Mouse (Mus musculus): ENCODE measurements at regions not wholly inside any gene's neighbourhood (a gene's known extent, or its start where the extent isn't known, plus 50 kb on each side); places are given as distances from the start of the nearest gene placed in this dataset.

DNA sequence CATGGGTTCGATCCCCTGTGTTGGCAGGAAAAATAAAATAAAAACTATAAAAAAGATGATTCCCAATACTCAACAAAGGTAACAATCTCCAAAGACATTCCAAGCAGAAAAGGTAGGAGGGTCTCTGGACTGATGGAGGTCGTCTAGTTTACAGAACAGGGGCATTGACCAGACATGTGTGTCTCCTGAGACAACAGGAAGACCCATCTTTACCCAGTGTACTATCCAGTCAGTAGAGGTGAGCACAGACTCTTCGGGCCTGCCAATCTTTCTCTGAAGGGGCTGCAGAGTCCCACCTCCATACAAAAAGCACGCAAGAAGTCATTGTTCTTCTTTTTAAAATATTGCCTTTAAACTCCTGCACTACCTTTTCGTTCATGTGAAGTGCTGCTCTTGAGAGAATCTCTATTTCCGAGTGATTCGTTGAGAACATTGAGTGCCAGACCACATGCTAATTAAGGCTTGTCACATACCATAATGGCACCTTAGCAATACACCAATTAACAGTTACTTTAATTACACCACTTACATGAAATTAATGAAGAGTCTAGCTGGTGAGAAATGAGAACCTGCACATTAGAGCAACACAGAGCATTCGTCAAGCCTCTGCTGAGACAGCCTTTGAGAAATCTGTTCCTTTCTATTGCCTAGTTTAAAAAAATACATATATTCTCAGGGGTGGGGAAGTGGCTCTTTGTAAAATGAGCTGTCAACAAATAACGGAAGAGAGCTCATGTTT, 69.5 kb upstream of the Mycn start:
- Histone ChIP-seq H3K27ac (replicated peaks) (no peak overlapping the region), H3K9ac (no peak overlapping the region), H3K36me3 (no peaks in the 10 kb centered on the region), H3K4me1 (replicated peaks) (no peaks in the 10 kb centered on the region), H3K4me2 (no peak overlapping the region), H3K4me3 (no peak overlapping the region), H3K9me3 (no peaks in the 10 kb centered on the region), H3K27me3 (no peaks in the 10 kb centered on the region)
- no peak; the same call in 1 of the 2 replicates for ATAC-seq (ENCODE audit: low FRiP score, low read depth)
- WGBS: 69% methylated on average over 9 of the region's 9 CpGs

DNA sequence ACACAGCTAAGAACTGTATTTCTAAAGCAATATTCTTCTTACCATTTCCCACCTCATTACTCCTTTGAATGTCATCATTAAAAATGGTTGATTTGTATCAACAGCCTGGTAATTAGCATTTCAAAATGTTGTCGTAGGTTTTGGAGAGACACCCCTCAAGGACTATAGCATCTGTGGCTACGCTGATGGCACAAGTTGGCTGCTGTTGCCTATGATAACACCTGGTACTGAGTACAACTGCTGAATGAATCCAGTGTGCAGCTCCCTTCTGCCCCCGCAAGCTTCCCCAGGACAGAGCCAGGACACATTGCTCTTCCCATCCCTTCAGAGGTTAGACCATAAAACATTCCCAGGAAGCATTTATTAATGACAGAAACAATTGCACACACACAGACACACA, 68.7 kb upstream of the Mycn start:
- no peak overlapping the region for H3K27ac ChIP-seq (replicated peaks)
- 73% methylated on average over 3 of the region's 3 CpGs for WGBS
- H3K4me1 ChIP-seq (replicated peaks): no peaks in the 10 kb centered on the region
- no peak for ATAC-seq (ENCODE audit: low FRiP score, low read depth)
- H3K9me3 ChIP-seq: no peaks in the 10 kb centered on the region
- H3K27me3 ChIP-seq: no peaks in the 10 kb centered on the region
- no peak overlapping the region for H3K9ac ChIP-seq
- H3K36me3 ChIP-seq: no peaks in the 10 kb centered on the region
- no peak overlapping the region for H3K4me2 ChIP-seq
- no peak overlapping the region for H3K4me3 ChIP-seq

DNA sequence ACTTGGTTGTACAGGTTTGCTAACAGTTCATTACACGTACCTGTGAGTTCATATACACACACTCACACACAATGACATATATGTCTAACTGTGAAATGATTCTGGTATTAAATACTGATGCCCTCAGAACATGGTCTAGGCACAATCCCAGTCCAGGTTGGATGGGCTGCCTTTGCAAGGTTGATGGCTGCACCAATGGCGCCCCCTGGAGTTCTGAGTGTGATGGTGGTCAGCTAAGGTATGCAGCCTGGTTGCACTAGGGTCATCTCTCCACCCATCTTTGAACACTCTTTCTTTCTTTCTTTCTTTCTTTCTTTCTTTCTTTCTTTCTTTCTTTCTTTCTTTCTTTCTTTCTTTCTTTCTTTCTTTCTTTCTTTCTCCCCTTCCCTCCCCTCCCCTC, 67.8 kb upstream of the Mycn start:
- Histone ChIP-seq H3K9me3 (no peaks in the 10 kb centered on the region), H3K4me1 (replicated peaks) (no peaks in the 10 kb centered on the region), H3K36me3 (no peaks in the 10 kb centered on the region), H3K9ac (no peak overlapping the region), H3K4me2 (no peak overlapping the region), H3K27me3 (no peaks in the 10 kb centered on the region), H3K4me3 (no peak overlapping the region), H3K27ac (replicated peaks) (no peak overlapping the region)
- ATAC-seq (ENCODE audit: low FRiP score, low read depth): no peak
- 50% methylated on average over 2 of the region's 2 CpGs for WGBS

DNA sequence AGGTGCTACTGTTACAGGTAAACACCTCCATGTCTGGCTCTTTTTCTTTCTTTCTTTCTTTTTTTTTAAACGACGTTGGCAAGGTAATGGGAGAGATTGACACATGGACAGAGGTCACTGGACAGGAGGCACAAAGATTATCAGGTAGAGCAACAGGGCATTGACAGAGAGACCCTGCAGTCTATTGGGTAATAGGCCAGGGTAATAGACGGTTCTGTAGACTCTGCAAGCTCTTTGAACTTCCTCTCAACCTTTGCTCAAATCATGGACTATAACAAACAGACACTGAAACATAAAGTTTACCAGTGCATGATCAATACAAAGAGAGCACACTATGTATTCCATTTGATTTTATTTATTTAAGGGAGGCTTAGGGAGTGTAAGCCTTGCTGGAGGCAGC, 61.0 kb upstream of the Mycn start:
- H3K4me1 ChIP-seq (replicated peaks): no peaks in the 10 kb centered on the region
- no peak overlapping the region for H3K27ac ChIP-seq (replicated peaks)
- no peak for ATAC-seq (ENCODE audit: low FRiP score, low read depth)
- no peak overlapping the region for H3K9ac ChIP-seq
- H3K4me2 ChIP-seq: no peak overlapping the region
- 89% methylated on average over 3 of the region's 3 CpGs for WGBS
- H3K27me3 ChIP-seq: no peaks in the 10 kb centered on the region
- H3K36me3 ChIP-seq: no peaks in the 10 kb centered on the region
- H3K9me3 ChIP-seq: no peaks in the 10 kb centered on the region
- no peak overlapping the region for H3K4me3 ChIP-seq

DNA sequence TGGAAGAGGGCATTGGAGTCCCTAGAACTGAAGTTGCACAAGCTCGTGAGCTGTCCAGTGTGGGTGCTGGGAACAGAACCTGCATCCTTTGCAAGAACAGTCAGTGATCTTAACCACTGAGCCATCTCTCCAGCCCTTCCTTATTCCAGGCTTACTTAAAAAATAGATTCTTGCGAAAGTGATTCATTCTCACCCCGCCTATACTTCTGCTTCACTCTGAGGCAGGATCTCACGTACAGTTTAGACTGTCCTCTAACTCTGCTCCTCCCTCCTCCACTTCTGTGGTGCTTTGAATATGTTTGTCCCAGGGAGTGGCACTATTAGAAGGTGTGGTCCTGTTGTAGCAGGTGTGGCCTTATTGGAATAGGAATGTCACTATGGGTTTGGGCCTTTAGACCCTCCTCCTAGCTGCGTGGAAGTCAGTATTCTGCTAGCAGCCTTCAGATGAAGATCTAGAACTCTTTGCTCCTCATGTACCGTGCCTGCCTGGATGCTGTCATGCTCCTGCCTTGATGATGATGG, 60.4 kb upstream of the Mycn start:
- Histone ChIP-seq H3K9me3 (no peaks in the 10 kb centered on the region), H3K4me2 (no peak overlapping the region), H3K9ac (no peak overlapping the region), H3K4me1 (replicated peaks) (no peaks in the 10 kb centered on the region), H3K27me3 (no peaks in the 10 kb centered on the region), H3K4me3 (no peak overlapping the region), H3K27ac (replicated peaks) (no peak overlapping the region), H3K36me3 (no peaks in the 10 kb centered on the region)
- 93% methylated on average over 6 of the region's 6 CpGs for WGBS
- ATAC-seq (ENCODE audit: low FRiP score, low read depth): no peak

DNA sequence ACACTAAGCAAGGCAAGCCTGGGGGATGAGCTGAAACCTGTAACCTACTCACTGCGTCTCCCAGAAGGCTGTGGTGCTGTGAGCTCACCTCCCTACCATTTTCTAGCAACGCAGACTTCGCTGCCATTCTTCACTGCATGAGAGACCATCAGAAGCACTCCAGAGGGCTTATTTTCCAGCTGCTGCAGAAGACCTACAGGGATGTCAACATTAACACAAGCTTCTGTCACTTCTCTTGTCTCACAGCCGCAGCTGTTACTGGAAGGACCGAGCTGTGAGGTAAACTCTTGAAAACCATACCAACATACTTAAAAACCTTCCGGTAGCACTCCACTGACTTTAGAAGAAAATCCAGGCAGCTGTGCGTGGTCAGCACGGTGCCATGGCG, 54.3 kb upstream of the Mycn start:
- Histone ChIP-seq H3K4me1 (replicated peaks) (0 out of 2 replicates have a peak, but pooled peaks cover 5% of the 10 kb centered on the region), H3K9ac (no peak overlapping the region), H3K9me3 (no peaks in the 10 kb centered on the region), H3K27ac (replicated peaks) (no peak overlapping the region), H3K36me3 (no peaks in the 10 kb centered on the region), H3K27me3 (no peaks in the 10 kb centered on the region), H3K4me2 (no peak overlapping the region), H3K4me3 (no peak overlapping the region)
- ATAC-seq (ENCODE audit: low FRiP score, low read depth): no peak
- 92% methylated on average over 9 of the region's 9 CpGs for WGBS

DNA sequence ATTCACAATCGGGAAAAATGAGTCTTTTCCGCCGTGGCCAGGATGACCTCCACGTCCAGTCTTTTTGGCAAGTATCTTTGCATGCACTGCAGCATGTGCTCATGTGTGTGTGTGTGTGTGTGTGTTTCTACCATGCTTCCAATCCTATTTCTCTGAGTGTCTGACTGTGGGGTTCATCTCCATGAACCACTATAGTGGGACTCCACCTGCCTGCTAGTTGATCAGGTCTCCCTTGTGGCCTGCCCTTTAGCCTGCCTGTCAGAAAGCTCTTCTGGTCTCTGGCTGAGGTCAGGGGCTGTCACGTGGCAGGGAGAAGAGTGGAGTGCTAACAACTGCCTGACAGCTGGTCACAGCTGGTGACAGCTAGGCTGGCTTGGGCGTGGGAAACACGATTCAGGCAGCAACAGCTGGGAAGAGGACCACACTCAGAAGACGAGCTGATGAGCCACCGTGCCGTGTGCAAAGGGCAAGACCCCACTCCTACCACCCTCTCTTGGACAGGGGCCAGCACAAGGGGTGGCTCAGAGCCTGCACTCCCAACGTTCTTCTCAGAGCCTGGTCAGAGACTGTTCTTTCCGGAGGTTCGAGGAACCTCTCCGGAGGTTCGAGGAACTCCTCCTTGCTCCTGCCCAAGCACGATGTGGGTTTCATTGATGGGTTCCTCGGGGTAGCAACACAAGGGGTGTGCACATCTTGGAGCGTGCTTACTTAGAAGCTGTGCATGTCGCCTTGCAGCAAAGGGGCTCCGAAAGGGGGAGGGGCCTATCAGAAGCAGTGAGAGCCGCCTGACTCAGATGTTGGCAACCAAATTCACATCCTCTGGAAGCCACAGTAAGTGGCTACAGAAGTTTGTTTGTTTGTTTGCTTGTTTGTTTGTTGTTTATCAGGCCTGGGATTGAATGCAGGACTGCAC, 53.6 kb upstream of the Mycn start:
- H3K4me3 ChIP-seq: no peak overlapping the region
- WGBS: 52% methylated on average over 21 of the region's 21 CpGs
- H3K4me2 ChIP-seq: no peak overlapping the region
- no peaks in the 10 kb centered on the region for H3K9me3 ChIP-seq
- H3K27me3 ChIP-seq: no peaks in the 10 kb centered on the region
- H3K36me3 ChIP-seq: no peaks in the 10 kb centered on the region
- no peak overlapping the region for H3K27ac ChIP-seq (replicated peaks)
- H3K9ac ChIP-seq: no peak overlapping the region
- 0 out of 2 replicates have a peak, but pooled peaks cover 5% of the 10 kb centered on the region for H3K4me1 ChIP-seq (replicated peaks)
- ATAC-seq (ENCODE audit: low FRiP score, low read depth): 0 out of 2 replicates have a peak, but pooled peaks have one; percentile 38

DNA sequence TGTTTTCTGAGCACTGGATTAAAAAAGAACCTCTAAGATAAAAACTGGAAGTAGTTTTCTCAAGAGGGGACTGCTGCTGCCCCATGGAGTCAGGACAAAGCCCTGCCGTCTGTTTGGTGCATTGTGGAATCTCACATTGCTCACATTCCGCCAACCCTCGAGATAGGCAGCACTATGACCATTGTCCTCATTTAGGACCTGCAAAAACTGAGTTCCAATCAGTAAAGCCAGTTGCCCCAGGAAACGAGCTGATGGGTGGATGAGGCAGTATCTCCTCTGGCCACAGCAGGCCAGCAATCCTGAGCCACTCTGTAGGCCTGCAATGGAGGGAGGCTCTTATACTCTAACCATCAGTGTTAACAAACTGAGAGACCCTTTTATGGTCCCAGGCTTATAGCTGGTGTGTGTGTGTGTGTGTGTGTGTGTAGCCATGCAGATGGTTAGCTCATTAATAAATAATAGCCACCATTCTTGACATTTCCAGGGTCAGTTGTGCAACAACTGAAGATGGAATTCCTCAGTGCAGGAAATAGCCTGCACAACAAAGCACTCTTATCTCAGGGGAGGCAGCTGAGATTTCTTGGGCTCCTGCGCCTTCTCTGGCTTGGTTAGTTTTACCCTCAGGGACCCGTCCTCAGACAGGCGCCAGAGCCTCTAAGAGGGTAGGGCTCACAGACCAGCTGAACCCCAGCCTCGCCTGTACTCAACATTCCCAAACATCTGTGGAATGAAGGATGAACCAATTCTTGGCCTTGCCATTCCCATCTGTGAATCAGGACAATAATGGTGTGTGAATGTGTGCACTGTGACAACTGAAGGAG, 52.4 kb upstream of the Mycn start:
- 47% methylated on average over 8 of the region's 8 CpGs for WGBS
- no peak for ATAC-seq (ENCODE audit: low FRiP score, low read depth)
- Histone ChIP-seq H3K27ac (replicated peaks) (no peak overlapping the region), H3K4me2 (no peak overlapping the region), H3K9me3 (no peaks in the 10 kb centered on the region), H3K4me3 (no peak overlapping the region), H3K4me1 (replicated peaks) (0 out of 2 replicates have a peak, but pooled peaks cover 5% of the 10 kb centered on the region), H3K27me3 (no peaks in the 10 kb centered on the region), H3K36me3 (no peaks in the 10 kb centered on the region), H3K9ac (no peak overlapping the region)
